10 mouse cellular contexts compared by ENCODE assay signal in the genomic region with DNA sequence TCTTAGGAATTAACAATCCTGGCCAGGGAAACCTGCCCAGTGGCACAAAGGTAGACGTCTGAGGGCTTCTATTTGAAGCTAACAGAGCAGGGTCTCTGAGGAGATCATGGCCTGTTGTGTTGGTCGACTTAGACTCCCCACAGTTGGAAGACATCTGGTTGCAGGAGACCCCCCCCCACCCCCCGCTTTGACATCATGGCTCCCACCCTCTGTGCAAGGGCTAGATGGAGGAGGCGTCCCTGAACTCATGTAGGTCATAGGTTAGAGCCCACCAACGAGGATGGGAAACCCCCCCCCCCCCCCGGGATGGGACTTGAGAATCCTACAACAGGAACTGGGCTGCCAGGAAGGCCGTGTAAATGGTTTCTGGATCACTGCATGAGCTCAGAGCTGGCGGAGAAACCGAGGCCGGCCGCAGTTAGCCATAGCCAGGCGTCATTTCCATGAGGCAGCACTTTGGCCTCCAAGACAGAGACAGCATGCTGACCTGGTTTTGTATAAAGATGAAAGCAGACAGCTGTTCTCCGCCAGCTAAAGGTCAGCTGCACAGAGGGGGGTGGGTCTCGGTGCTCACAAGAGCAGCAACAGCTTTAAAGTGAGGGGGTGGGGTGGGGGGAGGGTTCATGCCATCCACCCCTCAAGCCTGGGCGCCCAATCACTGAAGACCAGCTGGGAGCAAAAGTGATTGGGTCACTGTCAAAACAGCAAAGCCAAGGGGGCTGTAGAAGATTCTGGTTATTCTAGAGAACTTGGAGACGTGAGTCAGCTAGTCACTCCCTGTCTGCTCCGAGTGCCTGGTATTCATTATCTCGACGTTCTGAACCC.
DNase-seq lines count a peak whose midpoint lies in the region; ATAC-seq lines count a peak whose summit lies in the region.
"Had no signal": no experiment of that assay in that cellular context is flagged by ENCODE, and none has a peak within 500 bp of the region (broad histone marks: within the 10 kb centered on the region; RNA-seq: fewer than 3 reads in every experiment).

No protein-coding gene starts in this region.

- H3K36me3 ChIP-seq in heart, embryonic 11.5 days (ENCODE audit: control insufficient read depth, insufficient read depth, low read length): peaks cover 12% of the 10 kb centered on the region
- H3K36me3 ChIP-seq in limb, embryonic 10.5 days: peaks cover 36% of the 10 kb centered on the region

- H3K4me2 ChIP-seq in heart, embryonic 11.5 days: no peak overlapping the region

- no peak overlapping the region for H3K27ac ChIP-seq in heart, embryonic 11.5 days (ENCODE audit: low read depth, low read length)
- peak overlapping the region; percentile 51; the same call in 1 of the 2 replicates for H3K27ac ChIP-seq in limb, embryonic 10.5 days

- H3K4me3 ChIP-seq in heart, embryonic 11.5 days (ENCODE audit: low read depth, low read length): no peak overlapping the region
- no peak overlapping the region for H3K4me3 ChIP-seq in limb, embryonic 10.5 days

- no peaks in the 10 kb centered on the region for H3K9me3 ChIP-seq in heart, embryonic 11.5 days (replicated peaks; ENCODE audit: control insufficient read depth, low read length)
- H3K9me3 ChIP-seq in limb, embryonic 10.5 days (replicated peaks): no peaks in the 10 kb centered on the region

- WGBS in heart, embryonic 11.5 days (ENCODE audit: insufficient replicate concordance): 52% methylated on average over 19 of the region's 19 CpGs
- WGBS in limb, embryonic 10.5 days: 54% methylated on average over 19 of the region's 19 CpGs

- peak; percentile 94 for DNase-seq in heart, adult 11 months
- DNase-seq in urinary bladder, postnatal 14 days (ENCODE audit: low spot score): peak; percentile 25
- no peak for DNase-seq in urinary bladder, postnatal 4 days (ENCODE audit: low spot score in 2 of 2)
- DNase-seq in limb, embryonic 10.5 days (ENCODE audit: low spot score): no peak
- DNase-seq in layer of hippocampus, postnatal 36 days: no peak
- no peak for DNase-seq in gastrocnemius, adult 8-10 months (ENCODE audit: low spot score in 2 of 2)
- no peak for DNase-seq in natural killer cell, adult 2 months (ENCODE audit: low spot score in 2 of 2)

- no peak for ATAC-seq in heart, embryonic 11.5 days (replicated peaks; ENCODE audit: insufficient number of reproducible peaks, low FRiP score, low TSS enrichment)
- ATAC-seq: CD4-positive, CD25-positive, alpha-beta regulatory T cell, adult 4 months; forebrain, embryonic 16.5 days had no signal

- no peaks in the 10 kb centered on the region for H3K27me3 ChIP-seq in heart, embryonic 11.5 days (ENCODE audit: control insufficient read depth, insufficient read depth, low read length)
- H3K27me3 ChIP-seq in limb, embryonic 10.5 days (ENCODE audit: low read depth, poor library complexity, severe bottlenecking): no peaks in the 10 kb centered on the region

- H3K4me1 ChIP-seq in heart, embryonic 11.5 days (ENCODE audit: control insufficient read depth, insufficient read depth, low read length): peaks cover 4% of the 10 kb centered on the region; the same call in 1 of the 2 replicates
- H3K4me1 ChIP-seq in limb, embryonic 10.5 days: peaks cover 21% of the 10 kb centered on the region

- no peak overlapping the region for H3K9ac ChIP-seq in heart, embryonic 11.5 days (ENCODE audit: low read depth, low read length)

Comparison
In these comparisons a context has a peak if more than half of its experiments do, and no peak if none do; other contexts are left out.
1. DNase-seq: peak in heart, adult 11 months (single experiment) and urinary bladder, postnatal 14 days (single experiment); none in urinary bladder, postnatal 4 days (0 of 2), limb, embryonic 10.5 days (single experiment), layer of hippocampus, postnatal 36 days (0 of 2), gastrocnemius, adult 8-10 months (0 of 2) and natural killer cell, adult 2 months (0 of 2).